Mouse (Mus musculus): ENCODE measurements around the gene Irak2. TPM values are rescaled to one million over a fixed set of nuclear protein-coding genes. Genes with fewer than 3 reads are reported as not detected.

The Irak2 gene
- total and polyA plus RNA-seq, 2 experiments from 2014 or later, result 4.8 to 13.9 TPM

DNA sequence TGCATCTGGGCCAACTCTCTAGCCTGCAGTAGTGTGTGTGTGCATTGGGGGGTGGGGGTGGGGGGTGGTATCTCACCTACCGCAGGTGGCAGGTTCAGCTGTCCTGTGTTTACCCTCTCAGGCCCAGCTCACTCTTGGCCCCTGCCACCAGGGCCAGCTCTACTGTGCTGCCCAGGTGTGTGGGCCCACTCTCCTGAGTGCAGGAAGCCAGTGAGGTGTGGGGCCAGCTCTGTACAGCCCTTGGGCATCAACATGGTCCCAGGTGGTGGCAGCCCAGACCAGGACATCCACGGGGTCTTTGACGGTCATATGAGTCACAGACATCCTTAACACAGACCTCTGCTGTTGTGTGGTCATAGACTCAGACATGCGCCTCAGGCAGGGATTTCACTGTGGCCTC is 5.4 kb upstream of the Irak2 start:
- peaks cover 38% of the 10 kb centered on the region for H3K36me3 ChIP-seq (ENCODE audit: insufficient read depth, low read length)
- H3K4me2 ChIP-seq (ENCODE audit: low read depth, low read length), result no peak overlapping the region
- no peak overlapping the region for H3K27ac ChIP-seq
- no peaks in the 10 kb centered on the region for H3K27me3 ChIP-seq (ENCODE audit: insufficient read depth, low read length)
- ATAC-seq, result peak; percentile 58; the same call in 1 of the 2 replicates
- H3K9me3 ChIP-seq (ENCODE audit: low read length), result no peaks in the 10 kb centered on the region
- no peaks in the 10 kb centered on the region for H3K4me1 ChIP-seq (ENCODE audit: insufficient read depth, low read length)
- 89% methylated on average over 4 of the region's 4 CpGs for WGBS
- H3K9ac ChIP-seq (replicated peaks; ENCODE audit: low read length), result no peak overlapping the region
- no peak for TF ChIP-seq CTCF (IDR thresholded peaks at IDR 0.05; ENCODE audit: low read depth)
- H3K4me3 ChIP-seq (ENCODE audit: low read length), result no peak overlapping the region
- DNase-seq (ENCODE audit: low spot score), result no peak

DNA sequence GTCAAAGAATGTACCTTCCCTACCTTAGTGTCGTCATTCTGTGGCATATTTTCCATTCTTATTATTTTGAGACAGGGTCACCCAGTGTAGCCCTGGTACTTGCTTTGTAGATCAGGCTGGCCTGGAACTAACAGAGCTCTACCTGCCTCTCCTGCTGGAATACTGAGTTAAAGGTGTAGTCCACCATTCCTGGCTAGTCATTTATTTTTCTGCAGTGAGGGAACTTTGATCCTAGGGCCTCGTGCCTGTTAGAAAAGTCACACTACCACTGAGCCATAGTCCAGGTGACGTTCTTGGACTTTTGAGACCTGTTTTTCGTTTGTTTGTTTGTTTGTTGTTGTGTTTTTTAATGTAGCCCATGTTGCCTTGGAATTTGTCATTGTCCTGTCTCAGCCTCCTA is 934 bp downstream of the Irak2 start:
- 83% methylated on average over 4 of the region's 4 CpGs for WGBS
- DNase-seq (ENCODE audit: low spot score), result no peak
- H3K36me3 ChIP-seq (ENCODE audit: insufficient read depth, low read length), result no peaks in the 10 kb centered on the region
- no peak for ATAC-seq
- H3K27ac ChIP-seq, result no peak overlapping the region
- H3K4me1 ChIP-seq (ENCODE audit: insufficient read depth, low read length), result no peaks in the 10 kb centered on the region
- no peak overlapping the region for H3K4me3 ChIP-seq (ENCODE audit: low read length)
- no peak overlapping the region for H3K9ac ChIP-seq (replicated peaks; ENCODE audit: low read length)
- TF ChIP-seq CTCF (IDR thresholded peaks at IDR 0.05; ENCODE audit: low read depth), result no peak
- H3K9me3 ChIP-seq (ENCODE audit: low read length), result no peaks in the 10 kb centered on the region
- no peak overlapping the region; the same call in 1 of the 2 replicates for H3K4me2 ChIP-seq (ENCODE audit: low read depth, low read length)
- H3K27me3 ChIP-seq (ENCODE audit: insufficient read depth, low read length), result no peaks in the 10 kb centered on the region

- Histone ChIP-seq H3K9ac (replicated peaks; ENCODE audit: low read length) (no peak overlapping the region), H3K4me1 (ENCODE audit: insufficient read depth, low read length) (no peaks in the 10 kb centered on the region), H3K36me3 (ENCODE audit: insufficient read depth, low read length) (no peaks in the 10 kb centered on the region), H3K9me3 (ENCODE audit: low read length) (no peaks in the 10 kb centered on the region), H3K4me3 (ENCODE audit: low read length) (no peak overlapping the region), H3K27ac (no peak overlapping the region), H3K4me2 (ENCODE audit: low read depth, low read length) (no peak overlapping the region), H3K27me3 (ENCODE audit: insufficient read depth, low read length) (no peaks in the 10 kb centered on the region)
- 82% methylated on average over 8 of the region's 8 CpGs for WGBS
- no peak for TF ChIP-seq CTCF (IDR thresholded peaks at IDR 0.05; ENCODE audit: low read depth)
- ATAC-seq (no peak), DNase-seq (ENCODE audit: low spot score) (no peak)
These were observed 4.3 kb downstream of the Irak2 start for GRCm38 (mm10) chr6:113642605-113643004.

DNA sequence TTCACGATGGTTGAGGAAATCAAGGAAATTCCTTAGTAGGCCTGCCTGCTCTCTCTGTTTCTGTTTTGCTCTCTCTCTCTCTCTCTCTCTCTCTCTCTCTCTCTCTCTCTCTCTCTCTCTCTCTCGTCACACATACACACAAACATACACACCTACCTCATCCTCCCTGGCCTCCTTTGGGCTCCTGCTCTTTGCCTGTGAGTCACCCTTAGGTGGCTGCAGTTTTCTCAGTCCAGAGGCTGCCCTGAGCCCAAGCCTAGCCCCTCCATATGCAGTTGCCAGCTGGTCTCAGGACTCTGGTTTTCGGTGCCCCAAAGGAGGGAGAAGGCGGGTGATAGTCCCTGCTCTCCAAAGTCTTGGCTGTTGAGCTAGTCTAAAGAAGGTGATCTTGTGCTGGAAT is 4.8 kb downstream of the Irak2 start:
- 80% methylated on average over 4 of the region's 4 CpGs for WGBS
- no peaks in the 10 kb centered on the region for H3K27me3 ChIP-seq (ENCODE audit: insufficient read depth, low read length)
- TF ChIP-seq CTCF (IDR thresholded peaks at IDR 0.05; ENCODE audit: low read depth), result no peak
- no peak for ATAC-seq
- no peaks in the 10 kb centered on the region for H3K9me3 ChIP-seq (ENCODE audit: low read length)
- H3K27ac ChIP-seq, result no peak overlapping the region
- H3K4me1 ChIP-seq (ENCODE audit: insufficient read depth, low read length), result no peaks in the 10 kb centered on the region
- H3K4me3 ChIP-seq (ENCODE audit: low read length), result no peak overlapping the region
- DNase-seq (ENCODE audit: low spot score), result no peak
- no peaks in the 10 kb centered on the region for H3K36me3 ChIP-seq (ENCODE audit: insufficient read depth, low read length)
- no peak overlapping the region for H3K9ac ChIP-seq (replicated peaks; ENCODE audit: low read length)
- H3K4me2 ChIP-seq (ENCODE audit: low read depth, low read length), result no peak overlapping the region

DNA sequence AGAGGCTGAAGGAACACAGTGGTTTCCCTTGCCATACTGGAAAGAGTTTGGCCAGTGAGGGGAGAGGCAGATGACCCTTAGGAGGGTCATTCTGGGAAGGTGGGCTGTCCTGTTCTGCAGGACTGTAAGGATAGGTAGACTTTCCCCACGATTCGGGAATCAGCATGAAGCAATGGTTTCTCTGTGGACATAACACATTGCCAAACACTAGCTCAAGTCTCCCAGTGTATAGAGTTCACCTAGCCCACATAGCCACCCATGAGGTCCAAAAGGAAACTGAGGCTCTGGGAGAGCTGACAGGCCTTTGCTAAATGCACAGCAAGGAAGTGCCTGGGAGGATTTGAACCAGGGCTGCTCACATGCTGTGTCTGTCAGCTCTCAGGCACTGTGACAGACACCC is 5.7 kb downstream of the Irak2 start:
- Histone ChIP-seq H3K4me1 (ENCODE audit: insufficient read depth, low read length) (no peaks in the 10 kb centered on the region), H3K27ac (no peak overlapping the region), H3K4me2 (ENCODE audit: low read depth, low read length) (no peak overlapping the region), H3K9me3 (ENCODE audit: low read length) (no peaks in the 10 kb centered on the region), H3K36me3 (ENCODE audit: insufficient read depth, low read length) (no peaks in the 10 kb centered on the region), H3K9ac (replicated peaks; ENCODE audit: low read length) (no peak overlapping the region), H3K4me3 (ENCODE audit: low read length) (no peak overlapping the region), H3K27me3 (ENCODE audit: insufficient read depth, low read length) (no peaks in the 10 kb centered on the region)
- no peak for TF ChIP-seq CTCF (IDR thresholded peaks at IDR 0.05; ENCODE audit: low read depth)
- no peak for ATAC-seq
- DNase-seq (ENCODE audit: low spot score), result no peak
- 98% methylated on average over 2 of the region's 2 CpGs for WGBS

GRCm38 (mm10) chr6:113644808-113645207 is 6.5 kb downstream of the Irak2 start:
- Histone ChIP-seq H3K4me2 (ENCODE audit: low read depth, low read length) (no peak overlapping the region), H3K27ac (peak overlapping the region; percentile 26; the same call in 1 of the 2 replicates), H3K9me3 (ENCODE audit: low read length) (no peaks in the 10 kb centered on the region), H3K36me3 (ENCODE audit: insufficient read depth, low read length) (no peaks in the 10 kb centered on the region), H3K4me3 (ENCODE audit: low read length) (no peak overlapping the region), H3K4me1 (ENCODE audit: insufficient read depth, low read length) (no peaks in the 10 kb centered on the region), H3K27me3 (ENCODE audit: insufficient read depth, low read length) (no peaks in the 10 kb centered on the region), H3K9ac (replicated peaks; ENCODE audit: low read length) (no peak overlapping the region)
- TF ChIP-seq CTCF (IDR thresholded peaks at IDR 0.05; ENCODE audit: low read depth), result no peak
- no peak for ATAC-seq
- peak; percentile 12 for DNase-seq (ENCODE audit: low spot score)
- WGBS, result 77% methylated on average over 8 of the region's 8 CpGs

DNA sequence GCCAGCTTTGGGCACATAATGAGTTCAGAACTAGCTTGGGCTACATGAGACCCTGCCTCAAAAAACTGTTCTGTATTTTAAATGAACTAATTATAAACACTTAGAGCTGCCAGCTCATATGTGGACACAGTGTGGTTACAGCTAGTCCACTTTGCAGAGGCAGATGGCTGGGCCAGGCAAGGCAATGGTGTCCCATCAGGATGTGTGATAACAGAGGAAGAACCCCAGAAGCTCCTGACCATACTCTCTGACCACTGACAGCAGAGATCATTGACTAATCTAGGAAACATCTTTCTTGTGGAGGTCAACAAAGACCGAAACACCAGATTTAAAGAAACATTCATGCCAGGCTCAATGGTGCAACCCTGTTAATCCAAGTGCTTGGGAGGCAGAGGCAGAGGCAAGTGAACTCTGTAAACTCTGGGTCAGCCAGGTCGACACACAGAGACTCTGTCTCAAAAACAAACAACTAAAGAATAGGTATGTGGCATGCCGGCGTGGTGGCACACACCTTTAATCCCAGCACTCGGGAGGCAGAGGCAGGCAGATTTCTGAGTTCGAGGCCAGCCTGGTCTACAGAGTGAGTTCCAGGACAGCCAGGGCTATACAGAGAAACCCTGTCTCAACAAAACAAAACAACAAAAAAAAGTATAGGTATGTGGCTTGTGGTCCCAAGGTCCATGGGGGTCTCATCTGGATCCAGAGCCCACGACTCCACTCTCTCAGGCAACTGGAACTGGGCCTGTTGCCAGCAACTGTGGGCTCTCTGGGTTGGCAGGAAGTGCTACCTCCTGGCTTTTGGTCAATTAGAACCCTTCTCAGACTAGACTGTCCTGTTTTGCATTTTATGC is 11.3 kb downstream of the Irak2 start:
- no peak for ATAC-seq
- no peaks in the 10 kb centered on the region for H3K4me1 ChIP-seq (ENCODE audit: insufficient read depth, low read length)

More for the DNA sequence above, 11.3 kb downstream of the Irak2 start:
- Histone ChIP-seq H3K4me3 (ENCODE audit: low read length) (no peak overlapping the region), H3K36me3 (ENCODE audit: insufficient read depth, low read length) (no peaks in the 10 kb centered on the region), H3K9ac (replicated peaks; ENCODE audit: low read length) (no peak overlapping the region), H3K4me2 (ENCODE audit: low read depth, low read length) (no peak overlapping the region), H3K27me3 (ENCODE audit: insufficient read depth, low read length) (no peaks in the 10 kb centered on the region), H3K9me3 (ENCODE audit: low read length) (no peaks in the 10 kb centered on the region), H3K27ac (no peak overlapping the region; the same call in 1 of the 2 replicates)
- WGBS, result 74% methylated on average over 7 of the region's 7 CpGs
- TF ChIP-seq CTCF (IDR thresholded peaks at IDR 0.05; ENCODE audit: low read depth), result no peak
- peak; percentile 29 for DNase-seq (ENCODE audit: low spot score)

Data from hindbrain, postnatal 0 days (tissue).